Mouse (Mus musculus) bone marrow, adult 2 months (tissue): ENCODE results near the gene Omt2a. TPM values are rescaled to one million over a fixed set of nuclear protein-coding genes. Genes with fewer than 3 reads are reported as not detected.
"Not testable (repeated sequence)": the region's sequence is repeated elsewhere in the genome, so short reads cannot be mapped to it uniquely, and the experiment has no call there.

Source experiments
- H3K27ac ChIP-seq: fragments of 200-500 bp; 2 replicates; pipeline ENCODE4 v1.5.1; 2012; ENCODE audit warnings: low read depth, mild to moderate bottlenecking, control low read depth, inconsistent platforms, low read length; ENCODE audit not compliant: control insufficient read depth, poor library complexity, insufficient read depth
- H3K4me1 ChIP-seq: fragments of 200-500 bp; 2 replicates; pipeline ENCODE4 v1.6.1; 2011; ENCODE audit warnings: low read length; ENCODE audit not compliant: control insufficient read depth, insufficient read depth
- H3K4me3 ChIP-seq: fragments of 200-500 bp; replicated peaks from 2 replicates; pipeline ENCODE3; 2011; ENCODE audit warnings: mild to moderate bottlenecking, low read depth, low read length, control low read depth; ENCODE audit not compliant: control insufficient read depth
- CTCF ChIP-seq: fragments of 200-500 bp; IDR thresholded peaks from 2 replicates; pipeline ENCODE4 v1.5.1; 2011; ENCODE audit warnings: low read length, control low read depth; ENCODE audit not compliant: control insufficient read depth, insufficient read depth
- POLR2A ChIP-seq: fragments of 200-500 bp; IDR thresholded peaks from 2 replicates; pipeline ENCODE4 v1.6.1; 2011; ENCODE audit warnings: low read depth, mild to moderate bottlenecking, control low read depth, low read length, borderline replicate concordance; ENCODE audit not compliant: control insufficient read depth
- WGBS: fragments of 180-500 bp; shearing (Covaris S2); methylation state at CpG from one replicate; pipeline ENCODE4 v1.1.7; 2018; 5-methylcytosine and 5-hydroxymethylcytosine counted together
- polyA plus RNA-seq: library from polyadenylated mRNA; stranded (reverse); fragments of >200 nt; gene quantifications from 2 replicates; pipeline ENCODE4 v1.2.4, GENCODE M21; 2011; ENCODE audit warnings: low replicate concordance; ENCODE audit not compliant: missing spikeins, insufficient read depth, insufficient read length

The Omt2a gene
- polyA plus RNA-seq, 1 experiment, result not detected

- TF ChIP-seq CTCF (no peak), POLR2A (no peak)
- H3K4me3 ChIP-seq, result no peak overlapping the region
- H3K4me1 ChIP-seq, result no peaks in the 10 kb centered on the region
- 0% methylated on average over 1 of the region's 1 CpGs for WGBS
- H3K27ac ChIP-seq, result no peak overlapping the region
These were observed 4.9 kb upstream of the Omt2a start for GRCm38 (mm10) chr9:78319499-78319898.

GRCm38 (mm10) chr9:78308122-78308521 is 6.5 kb downstream of the Omt2a start:
- not testable (repeated sequence) for H3K27ac ChIP-seq, H3K4me1 ChIP-seq, H3K4me3 ChIP-seq
- 72% methylated on average over 3 of the region's 3 CpGs for WGBS

GRCm38 (mm10) chr9:78299143-78299542 is 15.5 kb downstream of the Omt2a start:
- 43% methylated on average over 1 of the region's 1 CpGs for WGBS
- not testable (repeated sequence) for H3K4me1 ChIP-seq, H3K27ac ChIP-seq, H3K4me3 ChIP-seq

- Histone ChIP-seq H3K4me3 (no peak overlapping the region), H3K27ac (no peak overlapping the region), H3K4me1 (no peaks in the 10 kb centered on the region)
- 77% methylated on average over 1 of the region's 1 CpGs for WGBS
- TF ChIP-seq CTCF (no peak), POLR2A (no peak)
These were observed 16.4 kb downstream of the Omt2a start for GRCm38 (mm10) chr9:78298232-78298631.

- WGBS, result 15% methylated on average over 6 of the region's 6 CpGs
- peak; percentile 63 for TF ChIP-seq CTCF
- not testable (repeated sequence) for H3K4me3 ChIP-seq, H3K27ac ChIP-seq, H3K4me1 ChIP-seq
These were observed 18.5 kb downstream of the Omt2a start for GRCm38 (mm10) chr9:78296089-78296488.

GRCm38 (mm10) chr9:78294781-78295180 is 19.8 kb downstream of the Omt2a start:
- not testable (repeated sequence) for H3K4me1 ChIP-seq, H3K27ac ChIP-seq, H3K4me3 ChIP-seq
- 75% methylated on average over 7 of the region's 7 CpGs for WGBS

- H3K4me3 ChIP-seq, H3K27ac ChIP-seq, H3K4me1 ChIP-seq: not testable (repeated sequence)
- WGBS, result 56% methylated on average over 1 of the region's 1 CpGs
These were observed 20.9 kb downstream of the Omt2a start for GRCm38 (mm10) chr9:78293683-78294082.

- not testable (repeated sequence) for H3K27ac ChIP-seq, H3K4me3 ChIP-seq, H3K4me1 ChIP-seq
- 88% methylated on average over 8 of the region's 8 CpGs for WGBS
These were observed 22.1 kb downstream of the Omt2a start for GRCm38 (mm10) chr9:78292462-78292861.

GRCm38 (mm10) chr9:78289723-78290122 is 24.9 kb downstream of the Omt2a start, which contains the start of gene Gm10639:
TSS of gene Gm10639 (plus strand) at chr9:78289923.
- not testable (repeated sequence) for H3K27ac ChIP-seq, H3K4me3 ChIP-seq, H3K4me1 ChIP-seq
- 81% methylated on average over 3 of the region's 3 CpGs for WGBS

GRCm38 (mm10) chr9:78289063-78289462 is 25.5 kb downstream of the Omt2a start:
- H3K4me3 ChIP-seq, H3K4me1 ChIP-seq, H3K27ac ChIP-seq: not testable (repeated sequence)
- WGBS, result 50% methylated on average over 1 of the region's 1 CpGs

GRCm38 (mm10) chr9:78282002-78282711 is 32.4 kb downstream of the Omt2a start:
- WGBS, result 79% methylated on average over 4 of the region's 4 CpGs
- H3K4me3 ChIP-seq, H3K27ac ChIP-seq, H3K4me1 ChIP-seq: not testable (repeated sequence)

GRCm38 (mm10) chr9:78270945-78271344 is 43.7 kb downstream of the Omt2a start:
- not testable (repeated sequence) for H3K27ac ChIP-seq, H3K4me1 ChIP-seq, H3K4me3 ChIP-seq
- 54% methylated on average over 3 of the region's 3 CpGs for WGBS
